Comparison of ENCODE assay signal across 21 mouse cellular contexts in genomic region chr7:115463367-115463766, GRCm38 (mm10).
"Had no signal": no experiment of that assay in that cellular context is flagged by ENCODE, and none has a peak within 500 bp of the region (broad histone marks: within the 10 kb centered on the region; RNA-seq: fewer than 3 reads in every experiment).

No protein-coding gene starts in this region.

- H3K4me1 ChIP-seq: midbrain, embryonic 10.5 days; midbrain, embryonic 12.5 days; neural tube, embryonic 13.5 days; neural tube, embryonic 15.5 days had no signal

- ATAC-seq: lung, postnatal 0 days; midbrain, embryonic 16.5 days had no signal

- H3K4me3 ChIP-seq: midbrain, embryonic 10.5 days; midbrain, embryonic 12.5 days; myocyte; neural tube, embryonic 13.5 days; neural tube, embryonic 15.5 days; stomach, embryonic 15.5 days had no signal

- H3K27me3 ChIP-seq: midbrain, embryonic 12.5 days; neural tube, embryonic 13.5 days; neural tube, embryonic 15.5 days; stomach, embryonic 15.5 days had no signal

- H3K9ac ChIP-seq: lung, embryonic 14.5 days; midbrain, embryonic 12.5 days; neural tube, embryonic 13.5 days; neural tube, embryonic 15.5 days; stomach, embryonic 15.5 days had no signal

- H3K27ac ChIP-seq: midbrain, embryonic 10.5 days; midbrain, embryonic 12.5 days; neural tube, embryonic 13.5 days; neural tube, embryonic 15.5 days; stomach, embryonic 15.5 days; stomach, postnatal 0 days had no signal

- H3K4me2 ChIP-seq: lung, embryonic 14.5 days; midbrain, embryonic 12.5 days; neural tube, embryonic 13.5 days; neural tube, embryonic 15.5 days; stomach, embryonic 15.5 days had no signal

- H3K36me3 ChIP-seq: midbrain, embryonic 10.5 days; midbrain, embryonic 12.5 days; neural tube, embryonic 13.5 days; neural tube, embryonic 15.5 days; stomach, embryonic 15.5 days had no signal

- H3K9me3 ChIP-seq: neural tube, embryonic 15.5 days; stomach, embryonic 15.5 days had no signal

- DNase-seq: lung, adult 18-20 months; lung, embryonic 14.5 days; lung, postnatal 14 days; lung, postnatal 4 days; midbrain, embryonic 14.5 days; retina, postnatal 1 day; right cerebral cortex, adult 18-20 months; right cerebral cortex, postnatal 25 days; right cerebral cortex, postnatal 4 days; thymus, adult 2 months; thymus, postnatal 14 days; thymus, postnatal 36 days had no signal
